Mouse (Mus musculus) cerebellum, postnatal 10 days (tissue): ENCODE measurements around the gene Spint1.

ENCODE experiments used
- DNase-seq, 2 experiments: peaks; one replicate each; pipeline ENCODE4 v3.0.0; 2021; ENCODE audit warnings: mixed read lengths in 2 of 2

Gene Spint1

DNA sequence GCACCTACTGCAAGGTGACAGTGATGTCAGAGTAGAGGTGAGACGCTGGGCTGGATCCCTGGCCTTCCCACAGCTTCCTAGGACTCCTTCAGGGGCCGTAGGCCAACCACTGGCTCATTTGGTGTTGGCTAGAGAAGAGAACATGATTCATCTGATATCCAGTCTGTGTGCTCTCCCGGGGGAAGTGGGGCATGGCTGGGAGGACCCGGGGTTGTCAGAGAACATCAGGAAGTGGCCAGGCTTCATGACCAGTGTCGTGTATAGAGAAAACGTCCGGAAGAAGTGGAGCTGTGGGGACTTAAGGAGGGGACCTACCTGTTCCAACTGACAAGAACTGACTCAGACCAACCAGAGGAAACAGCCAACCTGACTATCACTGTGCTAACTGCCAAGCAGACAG is 8.1 kb downstream of the Spint1 start:
- no peak for DNase-seq

- no peak for DNase-seq
Observed at GRCm38 (mm10) chr2:119247904-119248303, 10.7 kb downstream of the Spint1 start.

DNA sequence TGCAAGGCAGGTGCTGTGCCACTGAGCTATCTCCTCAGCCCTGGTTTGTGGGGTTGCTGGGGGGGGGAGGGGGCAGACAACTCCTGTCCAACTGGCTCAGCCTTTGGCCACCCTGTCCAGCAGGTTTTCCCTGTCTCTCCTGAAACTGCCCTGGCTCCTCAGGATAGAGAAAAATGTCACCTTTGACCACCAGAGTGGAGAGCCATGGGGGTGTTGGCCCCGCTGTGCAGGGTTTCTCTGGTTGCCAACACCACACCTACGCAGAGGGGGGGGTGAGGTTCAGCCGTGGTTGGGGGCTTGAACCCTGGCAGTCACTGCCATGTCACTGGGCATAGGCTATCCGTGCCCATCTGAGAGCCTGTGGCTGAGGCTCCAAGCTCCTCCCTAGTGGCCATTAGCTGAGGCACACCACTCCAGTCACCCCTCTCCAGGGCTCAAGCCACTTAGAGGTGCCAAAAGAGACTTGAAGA is 12.5 kb downstream of the Spint1 start:
- no peak for DNase-seq

DNA sequence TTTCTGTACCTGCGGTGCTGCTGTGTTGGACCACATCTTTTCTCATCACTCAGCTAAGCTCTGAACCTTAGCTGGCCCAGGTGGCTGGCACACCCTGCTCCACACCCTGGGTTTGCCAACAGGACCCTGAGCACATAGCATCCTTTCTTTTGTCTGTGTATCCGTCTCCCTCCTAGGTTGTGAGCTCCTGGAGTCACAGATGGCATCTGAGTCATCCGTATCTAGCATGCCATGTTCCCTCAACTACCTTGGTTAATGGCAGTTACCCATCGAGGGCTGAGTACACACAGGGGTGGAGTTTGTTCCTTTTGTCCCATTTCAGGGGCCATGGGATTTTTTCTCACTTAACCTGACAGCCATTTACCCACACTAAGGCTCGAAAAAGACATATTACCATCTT is 13.2 kb downstream of the Spint1 start:
- no peak for DNase-seq

DNA sequence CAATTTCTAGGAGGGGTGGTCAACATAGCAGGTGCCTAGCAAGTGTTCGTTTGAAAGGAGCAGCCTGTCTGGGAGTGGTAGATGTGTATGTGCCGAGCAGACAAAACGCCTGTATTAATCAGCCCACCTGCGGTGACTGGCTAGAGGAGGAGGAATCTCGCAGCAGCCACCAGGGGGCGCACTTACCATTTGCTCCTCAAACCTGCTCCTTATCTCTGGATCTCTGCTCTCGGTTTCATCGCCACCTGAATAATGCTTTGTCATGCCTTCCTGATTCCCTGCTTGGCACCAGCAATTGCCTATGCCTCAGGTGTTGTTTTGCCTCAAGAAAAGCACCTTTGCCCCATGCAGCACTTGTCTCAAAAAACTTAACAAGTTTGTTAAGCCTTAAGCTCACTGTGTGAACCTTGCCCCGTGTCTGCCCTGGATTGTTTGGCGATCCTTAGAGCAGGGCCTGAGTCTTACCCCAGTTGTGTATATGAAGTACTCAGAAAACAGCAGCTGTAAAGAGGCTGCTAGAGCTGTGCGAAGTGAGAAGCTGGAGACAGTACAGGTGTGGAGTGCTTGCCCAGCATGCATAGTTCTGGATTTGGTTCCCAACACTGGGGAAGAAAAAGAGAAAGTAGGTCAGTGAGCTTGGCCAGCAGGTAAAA is 13.8 kb downstream of the Spint1 start:
- DNase-seq, result peak; percentile 96 to 98

- DNase-seq, result no peak
Observed at GRCm38 (mm10) chr2:119254976-119255375, 17.8 kb downstream of the Spint1 start.

DNA sequence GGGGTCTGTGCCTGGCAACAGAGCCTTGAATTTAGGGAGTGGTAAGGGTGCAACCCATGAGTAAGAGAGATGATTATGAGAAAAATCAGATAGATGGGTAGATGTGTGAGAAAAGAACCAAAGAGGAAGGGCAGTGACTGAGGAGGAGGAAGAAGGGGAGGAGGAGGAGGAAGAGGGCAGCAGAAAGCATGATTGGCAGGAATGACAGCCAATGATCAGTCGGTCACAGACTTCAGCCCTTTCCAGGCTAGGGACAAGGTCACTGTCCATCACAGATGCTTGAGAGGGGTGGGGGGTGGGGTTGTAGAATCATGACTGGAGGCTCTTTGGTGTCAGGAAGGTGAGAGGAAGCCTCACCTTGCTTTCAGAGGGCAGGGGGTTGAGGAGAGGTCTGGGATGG is 23.4 kb downstream of the Spint1 start:
- DNase-seq, result no peak

DNA sequence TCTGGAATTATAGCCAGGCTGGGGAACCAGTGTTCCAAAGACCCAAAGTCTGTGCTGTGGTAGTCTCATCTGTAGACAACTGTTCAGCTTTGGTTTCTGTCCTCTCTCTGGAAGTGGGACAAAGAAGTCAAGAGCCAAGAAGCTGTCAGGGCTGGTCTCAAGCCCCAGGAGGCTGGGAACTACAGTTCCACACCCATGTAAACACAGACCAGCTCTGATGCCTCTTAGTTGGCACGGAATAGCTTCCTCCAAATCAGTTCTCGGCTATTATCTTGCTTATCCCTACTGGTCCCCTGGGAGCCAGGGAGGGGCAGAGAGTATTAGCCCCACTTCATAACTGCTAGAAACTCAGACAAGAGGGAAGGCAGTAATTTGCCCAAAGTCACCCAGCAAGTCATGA is 24.2 kb downstream of the Spint1 start:
- DNase-seq, result no peak

GRCm38 (mm10) chr2:119262978-119263377 is 25.8 kb downstream of the Spint1 start:
- DNase-seq, result peak; percentile 75 to 81

DNA sequence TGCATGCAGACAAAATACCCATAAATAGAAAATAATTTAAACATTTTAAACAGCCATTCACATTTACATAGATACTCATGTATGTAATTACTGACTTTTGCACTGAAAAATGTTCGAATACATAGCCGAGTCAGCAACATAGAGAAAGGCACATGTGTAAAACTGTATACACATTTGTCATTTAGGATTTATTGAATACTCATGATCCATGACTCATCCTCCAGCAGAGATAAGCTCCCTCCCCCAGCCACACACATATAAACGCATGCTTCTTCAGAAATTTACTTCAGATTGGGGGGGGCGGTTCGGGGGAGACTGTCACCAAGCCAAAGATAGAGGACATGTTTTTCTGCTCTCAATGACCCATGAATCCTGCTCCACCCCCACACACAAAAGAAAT is 26.7 kb downstream of the Spint1 start:
- DNase-seq, result no peak

GRCm38 (mm10) chr2:119270286-119270642 is 33.1 kb downstream of the Spint1 start:
- DNase-seq, result no peak

- peak; percentile 83 to 89 for DNase-seq
Observed at GRCm38 (mm10) chr2:119270643-119271331, 33.6 kb downstream of the Spint1 start, which contains the start of gene Rhov. Gene Rhov, minus strand, starts transcription at chr2:119271272.

DNA sequence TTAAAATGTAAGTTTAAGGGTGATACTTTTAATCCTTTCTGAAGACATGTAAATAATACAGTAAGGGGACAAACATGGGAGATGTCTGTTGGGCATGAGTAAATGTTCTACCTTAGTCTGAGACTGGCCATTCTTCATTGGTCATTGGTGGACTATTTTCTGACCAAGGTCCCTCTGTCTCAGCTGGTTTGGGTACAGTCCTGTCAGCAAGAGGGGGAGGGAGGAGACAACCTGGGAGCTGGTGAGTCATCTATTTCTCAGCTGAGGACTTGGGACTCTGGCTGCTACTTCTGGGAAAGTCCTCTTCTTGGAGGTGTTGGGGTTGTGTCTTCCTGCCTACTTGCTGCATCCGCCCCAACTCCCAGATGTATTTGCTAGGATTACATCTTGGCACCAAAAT is 37.0 kb downstream of the Spint1 start:
- no peak for DNase-seq

GRCm38 (mm10) chr2:119276926-119277325 is 39.8 kb downstream of the Spint1 start:
- no peak for DNase-seq

DNA sequence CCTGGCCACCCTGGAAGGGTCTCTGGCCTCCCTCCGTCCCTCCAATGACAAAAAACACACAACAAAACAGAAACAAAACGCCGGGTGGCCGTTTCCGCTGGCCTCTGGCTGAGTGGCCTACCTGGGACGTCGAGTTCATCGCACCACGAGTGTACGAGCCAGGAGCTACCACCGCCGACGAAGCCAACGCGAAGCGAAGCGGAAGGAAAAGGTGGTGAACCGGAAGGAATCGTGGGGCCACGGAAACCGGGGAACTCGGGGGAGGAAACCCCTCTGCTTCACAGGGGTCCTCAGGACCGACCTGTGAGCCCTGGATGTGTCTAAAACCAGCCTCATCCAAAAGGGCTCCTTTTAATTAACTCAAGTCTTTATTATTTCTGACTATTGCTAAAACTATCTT is 40.6 kb downstream of the Spint1 start:
- no peak for DNase-seq

- no peak for DNase-seq
Observed at GRCm38 (mm10) chr2:119281899-119282565, 44.9 kb downstream of the Spint1 start.

- DNase-seq, result peak in 1 of 2 experiments; percentile 47
Observed at GRCm38 (mm10) chr2:119287372-119287771, 50.2 kb downstream of the Spint1 start.

DNA sequence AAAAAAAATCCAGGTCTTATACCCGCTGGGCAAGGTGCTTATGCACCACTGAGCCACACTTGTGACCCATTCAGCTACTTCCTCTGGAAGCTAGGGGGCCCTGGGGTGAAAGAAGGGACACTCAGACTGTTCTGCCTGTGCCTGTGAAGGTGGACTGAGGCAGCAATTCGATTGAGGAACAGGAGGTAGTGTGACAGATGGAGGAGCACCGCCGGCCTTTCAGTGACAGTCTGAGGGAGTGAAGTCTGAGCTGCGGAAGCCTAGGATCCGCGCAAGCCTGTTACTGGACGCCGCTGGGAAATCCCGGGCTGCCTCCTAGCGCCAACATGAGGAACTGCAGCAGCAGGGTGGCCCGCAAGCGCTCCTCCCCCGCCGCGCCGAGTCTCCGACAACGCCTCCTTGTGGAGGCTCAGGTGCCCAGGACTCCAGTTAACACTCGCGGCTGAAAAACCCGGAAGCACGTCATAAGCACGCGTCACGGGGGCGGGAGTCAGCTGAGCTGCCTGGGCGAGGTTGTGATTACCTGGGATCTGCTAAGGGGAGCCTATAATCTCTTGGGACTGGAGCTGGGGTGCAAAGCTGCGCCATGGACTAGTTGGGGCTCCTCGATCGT is 51.2 kb downstream of the Spint1 start, which contains the start of gene Vps18:
Gene Vps18 (plus strand): TSS at position 471 of the 613 bp plus-strand sequence.
- peak; percentile 99 for DNase-seq

GRCm38 (mm10) chr2:119289014-119289416 is 51.9 kb downstream of the Spint1 start:
- peak in 1 of 2 experiments; percentile 42 for DNase-seq

GRCm38 (mm10) chr2:119292281-119292680 is 55.1 kb downstream of the Spint1 start:
- no peak for DNase-seq

- DNase-seq, result peak; percentile 72 to 74
Observed at GRCm38 (mm10) chr2:119292852-119293251, 55.7 kb downstream of the Spint1 start.

GRCm38 (mm10) chr2:119293311-119293710 is 56.1 kb downstream of the Spint1 start:
- no peak for DNase-seq

GRCm38 (mm10) chr2:119293776-119294390 is 56.7 kb downstream of the Spint1 start:
- DNase-seq, result peak; percentile 42 to 43
